Mouse (Mus musculus) mouse embryonic stem cell (cell line): ENCODE measurements at regions not wholly inside any gene's neighbourhood (a gene's known extent, or its start where the extent isn't known, plus 50 kb on each side); places are given as distances from the start of the nearest gene placed in this dataset.

Experiments
- in situ Hi-C, 2 experiments: fragments of 300-500 bp; cut with MboI; formaldehyde crosslinking; loops; 1 replicate in 1 of 2; 3 replicates in 1 of 2; pipeline ENCODE4 v1.14.3; 2019 to 2020; ENCODE audit warnings: low sequenced_read_pairs in 2 of 2, low pct_unique_long_range_greater_than_20kb in 1 of 2, mixed read lengths in 1 of 2; ENCODE audit not compliant: unreplicated experiment in 1 of 2

DNA sequence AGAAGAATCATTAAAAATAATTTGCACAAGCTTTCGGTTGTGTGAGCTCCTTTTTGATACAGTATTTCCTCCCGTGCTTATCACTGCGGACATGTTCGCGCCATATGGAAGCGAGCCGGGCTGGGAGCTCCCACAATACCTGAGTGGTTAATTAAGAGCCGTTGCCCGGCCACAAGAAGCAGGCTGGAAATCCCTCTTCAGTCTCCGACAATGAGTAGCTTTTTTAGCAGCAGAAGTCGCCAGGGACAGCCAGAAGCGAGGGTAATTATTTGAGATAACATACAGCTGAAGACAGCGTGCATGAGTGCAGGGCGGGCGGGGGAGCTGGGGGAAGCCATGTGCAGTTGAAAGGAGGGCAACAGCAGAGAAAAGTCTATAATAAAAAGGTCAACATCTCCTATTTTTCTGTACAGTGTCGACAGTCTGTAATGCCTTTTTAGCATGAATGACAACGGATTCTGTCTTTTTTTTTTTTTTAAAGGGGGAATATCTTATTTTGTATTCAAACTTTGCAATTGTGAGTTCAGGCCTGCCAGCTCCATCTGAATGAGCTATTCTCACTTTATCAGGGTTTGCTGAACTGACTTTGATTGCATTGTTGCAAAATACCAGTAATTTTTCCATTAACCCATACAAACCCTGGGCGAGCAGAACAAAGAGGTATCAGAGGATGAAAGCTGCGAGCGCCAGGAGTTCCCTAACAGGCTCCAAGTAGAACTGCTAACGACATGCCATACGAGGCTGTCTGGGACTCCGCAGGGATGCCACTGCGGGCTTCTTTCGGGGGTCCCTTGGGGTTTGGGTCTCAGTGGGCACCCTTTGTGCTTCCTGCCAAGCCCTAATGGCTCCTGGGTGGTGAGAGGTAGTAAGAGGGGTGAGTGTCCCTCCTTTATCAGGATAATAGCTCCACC lies 189.9 kb upstream of the Irx3 start:
- in situ Hi-C loops, result no loop called here

DNA sequence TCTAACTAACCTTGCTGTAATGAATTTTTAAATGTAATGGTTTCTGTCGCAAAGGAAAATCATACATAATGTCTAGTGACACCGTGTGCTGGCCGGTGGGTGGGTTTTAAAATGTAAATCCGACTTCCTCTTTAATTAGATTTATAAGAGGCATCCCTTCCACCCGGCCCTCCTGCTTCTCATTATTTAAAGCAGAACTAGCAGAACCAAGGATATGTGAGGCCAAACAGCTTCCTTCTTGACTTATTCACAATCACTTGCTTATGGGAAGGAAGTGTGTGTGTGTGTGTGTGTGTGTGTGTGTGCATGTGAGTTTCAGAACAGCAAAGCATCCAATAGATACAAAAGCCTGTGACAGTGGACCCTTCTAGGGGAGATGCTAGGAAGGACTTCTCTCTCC lies 189.1 kb upstream of the Irx3 start:
- in situ Hi-C loops, result no loop called here

DNA sequence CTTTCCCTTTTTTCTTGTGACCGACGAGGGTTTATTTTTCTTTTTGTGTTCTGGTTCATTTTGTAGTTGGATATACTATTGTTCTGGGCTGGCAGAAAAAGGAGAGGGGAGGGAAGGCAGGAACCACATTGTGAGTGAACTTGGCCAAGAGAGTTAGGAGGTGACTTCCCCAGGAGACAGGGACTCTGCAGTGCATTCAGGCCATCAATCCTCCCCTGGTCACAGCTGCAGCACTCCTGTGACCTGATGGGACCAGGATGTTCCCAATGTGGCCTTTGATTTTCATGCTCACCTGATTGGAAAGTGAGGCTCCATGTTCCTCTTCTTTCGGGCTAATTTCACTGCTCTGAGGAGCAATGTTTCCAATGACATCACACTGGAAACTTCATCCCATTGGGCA lies 188.2 kb upstream of the Irx3 start:
- in situ Hi-C loops, result no loop called here

DNA sequence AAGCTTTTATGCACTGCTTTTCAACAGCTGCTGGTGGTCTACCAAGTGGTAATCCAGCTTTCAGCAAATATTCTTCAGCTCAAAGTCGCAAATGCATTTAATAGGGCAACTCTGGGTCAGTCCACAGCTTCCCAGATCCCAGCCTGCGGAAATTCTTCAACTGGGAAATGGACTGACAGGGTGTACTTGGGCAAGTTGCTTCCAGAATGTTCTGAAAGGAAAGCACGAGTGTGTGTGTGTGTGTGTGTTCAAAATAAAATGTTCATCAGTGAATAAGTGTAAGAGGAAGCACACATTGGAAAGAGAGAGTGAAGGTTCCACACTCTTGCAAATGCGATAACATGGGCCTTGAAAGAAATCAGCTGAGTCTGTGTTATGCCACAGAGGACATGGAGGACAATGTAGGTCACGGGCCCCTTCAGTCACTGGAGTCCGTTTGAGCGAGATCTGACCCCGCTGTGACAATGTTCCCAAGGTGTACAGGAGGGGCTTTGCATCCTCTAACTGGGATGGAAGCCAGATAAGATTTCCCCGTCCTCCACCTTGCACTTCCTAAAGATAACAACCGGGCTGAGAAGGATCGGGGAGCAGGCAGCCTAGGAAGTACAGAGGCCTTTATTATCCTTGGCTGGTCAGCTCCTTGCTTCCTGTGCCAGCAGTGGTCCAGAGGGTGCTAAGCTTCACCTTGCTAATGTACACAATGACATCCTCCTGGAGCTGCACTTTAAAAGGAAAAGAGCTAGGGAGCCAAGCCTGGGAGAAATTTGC lies 187.2 kb upstream of the Irx3 start:
- in situ Hi-C loops, result no loop called here

DNA sequence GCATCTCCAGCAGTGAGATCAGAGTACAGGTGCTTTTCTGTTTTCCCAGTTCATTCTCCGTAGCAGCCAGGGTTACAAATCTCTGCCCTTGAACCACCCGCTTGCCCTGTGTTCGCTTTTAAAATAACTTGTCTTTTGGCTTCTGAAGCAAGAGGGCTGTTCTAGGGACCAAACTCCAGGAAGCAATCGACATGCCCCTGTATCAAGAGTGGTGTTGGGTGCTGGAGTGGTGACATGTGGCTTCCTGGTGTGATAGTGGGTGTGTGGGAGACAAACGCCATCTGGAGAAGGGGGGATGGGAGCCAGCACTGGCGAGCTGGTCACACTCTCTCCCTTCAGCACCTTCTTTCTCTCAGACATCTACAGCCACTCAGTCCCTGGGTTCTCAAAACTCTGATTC lies 186.0 kb upstream of the Irx3 start:
- in situ Hi-C loops, result no loop called here

DNA sequence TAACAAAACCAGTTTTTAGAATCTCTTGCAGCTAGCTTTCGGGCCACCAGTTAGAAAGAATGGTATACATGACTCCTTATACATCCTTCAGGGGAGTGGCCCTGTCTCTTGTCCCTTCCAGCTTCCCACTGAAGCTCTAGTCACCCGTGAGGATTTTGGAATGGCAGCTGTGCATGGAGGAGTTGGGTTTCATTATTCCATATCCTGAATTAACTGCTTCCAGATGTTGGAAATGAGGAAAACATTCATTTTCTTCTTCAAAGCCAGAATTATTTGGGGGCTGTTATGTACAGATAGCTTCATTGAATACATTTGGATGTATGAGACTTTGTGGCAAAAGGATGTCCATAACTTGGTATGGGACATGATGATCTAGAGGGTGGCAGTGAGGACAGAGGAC lies 181.3 kb upstream of the Irx3 start:
- in situ Hi-C loops, result no loop called here

DNA sequence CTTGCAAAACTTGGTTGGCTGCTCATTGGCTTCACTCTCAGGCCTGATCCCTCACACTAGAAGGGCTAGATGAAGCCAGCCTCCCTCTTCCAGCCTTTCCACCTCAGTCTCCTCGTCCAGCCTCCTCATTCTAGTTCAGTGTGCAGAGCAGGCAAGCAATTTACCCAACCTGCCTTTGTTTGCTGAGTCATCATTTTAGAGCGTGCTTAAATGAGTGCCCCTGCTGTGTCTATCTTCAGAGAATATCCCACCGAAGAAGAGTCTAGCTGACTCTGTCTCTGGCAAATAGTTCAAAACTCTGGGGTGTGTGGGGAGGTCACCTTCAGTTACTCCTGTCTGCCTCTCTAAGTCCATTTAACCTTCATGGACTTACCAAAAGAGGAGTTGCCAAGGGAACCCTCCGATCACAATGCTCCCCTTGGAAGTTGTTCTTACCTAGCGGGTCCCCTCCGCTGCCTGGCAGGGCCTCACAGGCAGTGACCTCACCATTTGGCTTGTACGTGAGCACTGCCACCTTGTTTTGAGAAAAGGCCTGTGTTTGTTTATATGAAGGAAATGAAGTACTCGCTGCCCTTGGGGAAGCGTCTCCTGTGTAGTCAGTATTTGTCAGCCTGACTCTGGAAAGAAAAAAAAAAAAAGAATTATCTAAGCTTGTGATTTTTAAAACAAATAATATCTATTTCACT lies 175.2 kb upstream of the Irx3 start:
- in situ Hi-C loops, result no loop called here

GRCm38 (mm10) chr8:91975460-91975859 lies 173.6 kb upstream of the Irx3 start:
- in situ Hi-C loops, result no loop called here

DNA sequence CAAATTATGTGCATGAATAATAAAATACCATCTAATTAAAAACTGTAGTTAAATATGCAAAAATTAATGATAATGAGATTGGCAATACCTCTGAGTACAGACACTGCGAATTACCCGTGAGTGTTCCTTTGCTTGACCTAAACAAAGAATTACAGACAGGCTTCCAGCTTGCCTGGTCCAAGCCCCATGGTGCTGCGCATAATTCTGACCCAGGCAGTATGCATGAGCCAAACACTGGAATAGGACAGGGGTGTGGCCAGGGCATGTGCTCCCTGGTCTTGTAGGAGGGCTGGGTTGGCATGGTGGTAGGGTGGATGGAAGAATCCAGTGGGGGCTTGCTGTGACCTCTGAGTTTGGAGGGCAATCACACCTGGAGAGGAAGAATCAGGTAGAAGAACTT lies 172.8 kb upstream of the Irx3 start:
- in situ Hi-C loops, result no loop called here

GRCm38 (mm10) chr8:91973951-91974439 lies 172.1 kb upstream of the Irx3 start:
- in situ Hi-C loops, result no loop called here

- in situ Hi-C loops, result no loop called here
Observed at GRCm38 (mm10) chr8:91967407-91967806, 165.5 kb upstream of the Irx3 start.

DNA sequence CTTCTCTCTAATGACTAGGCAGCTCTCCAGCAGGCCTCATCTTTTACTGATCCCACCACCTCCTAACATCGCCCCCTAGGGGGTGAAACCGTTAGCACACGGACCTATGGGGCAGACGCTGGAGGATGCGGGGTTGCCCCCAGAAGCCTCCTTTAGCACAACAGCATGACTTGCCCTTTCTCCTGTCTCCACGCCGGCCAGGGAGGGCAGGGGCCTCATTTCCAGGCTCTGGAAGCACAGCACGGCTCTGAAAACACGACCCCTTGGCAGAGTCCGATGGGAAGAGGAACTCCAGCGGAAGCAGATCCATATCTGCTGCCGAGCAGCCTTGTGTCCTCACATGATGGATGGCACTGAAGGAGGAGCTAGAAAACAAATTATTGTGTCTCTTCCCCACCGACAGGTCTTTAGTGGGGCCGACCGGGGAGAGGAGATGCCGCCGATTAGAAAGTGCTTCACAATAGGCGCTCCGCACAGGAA lies 165.1 kb upstream of the Irx3 start:
- in situ Hi-C loops, result no loop called here

DNA sequence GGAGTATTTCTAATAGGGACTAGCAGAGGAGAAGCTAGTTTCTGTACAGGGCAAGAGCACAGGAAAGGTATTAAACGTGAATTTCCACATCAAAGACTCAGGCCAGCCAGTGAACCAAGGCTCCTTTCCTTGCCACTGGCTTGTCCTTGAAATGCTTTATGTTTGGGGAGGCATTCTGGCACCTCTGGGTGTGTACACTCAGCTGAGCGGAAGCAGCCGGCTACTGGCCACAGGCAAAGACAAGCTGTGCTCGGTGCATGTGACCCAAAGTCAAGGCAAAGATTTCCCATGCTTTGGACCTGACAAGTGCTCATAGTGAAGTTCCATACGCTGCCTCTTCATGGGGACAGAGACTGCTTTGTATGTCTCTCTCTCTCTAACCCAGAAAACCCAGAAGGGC lies 159.8 kb upstream of the Irx3 start:
- in situ Hi-C loops, result no loop called here

- in situ Hi-C loops, result no loop called here
Observed at GRCm38 (mm10) chr8:91955170-91955569, 153.3 kb upstream of the Irx3 start.

DNA sequence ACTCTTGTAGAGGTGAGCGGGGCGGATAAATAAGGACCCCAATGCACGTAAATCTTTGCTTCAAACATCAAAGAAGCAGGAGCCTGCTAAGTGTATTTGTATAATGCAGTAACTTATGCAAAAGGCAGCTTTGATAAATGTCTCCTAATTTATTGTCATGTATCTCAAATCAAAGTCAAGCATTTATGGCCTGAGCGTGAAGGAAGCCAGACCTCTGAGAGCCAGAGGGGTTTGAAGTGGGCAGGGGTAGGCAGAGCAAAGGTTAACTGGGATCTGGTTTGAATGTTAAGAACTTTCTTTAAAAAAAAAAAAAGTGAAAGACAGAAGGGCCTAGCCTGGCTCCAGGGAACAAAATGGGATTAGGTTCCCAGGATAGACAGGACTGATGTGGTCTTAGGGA lies 151.1 kb upstream of the Irx3 start:
- in situ Hi-C loops, result no loop called here

DNA sequence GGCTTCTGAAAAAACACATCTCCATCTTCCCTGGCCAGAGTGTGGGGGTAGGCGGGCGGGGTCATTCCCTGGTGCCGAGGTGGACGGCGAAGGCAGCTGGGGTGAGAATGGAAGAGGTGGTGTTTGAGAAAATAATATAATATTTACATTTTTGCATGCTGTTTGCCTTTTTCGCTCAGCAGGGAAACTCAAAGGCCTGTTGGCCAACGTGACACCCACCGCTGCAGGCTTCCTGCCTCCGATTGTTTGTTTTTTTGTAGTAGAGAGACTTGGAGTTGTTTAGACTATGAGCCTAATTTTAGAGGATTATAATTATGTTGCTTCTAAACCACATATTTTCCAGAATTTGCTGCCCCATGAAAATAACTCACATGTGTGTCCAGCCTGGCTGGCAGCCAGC lies 147.2 kb upstream of the Irx3 start:
- in situ Hi-C loops, result no loop called here

- in situ Hi-C loops, result no loop called here
Observed at GRCm38 (mm10) chr8:91948173-91948940, 146.5 kb upstream of the Irx3 start.

DNA sequence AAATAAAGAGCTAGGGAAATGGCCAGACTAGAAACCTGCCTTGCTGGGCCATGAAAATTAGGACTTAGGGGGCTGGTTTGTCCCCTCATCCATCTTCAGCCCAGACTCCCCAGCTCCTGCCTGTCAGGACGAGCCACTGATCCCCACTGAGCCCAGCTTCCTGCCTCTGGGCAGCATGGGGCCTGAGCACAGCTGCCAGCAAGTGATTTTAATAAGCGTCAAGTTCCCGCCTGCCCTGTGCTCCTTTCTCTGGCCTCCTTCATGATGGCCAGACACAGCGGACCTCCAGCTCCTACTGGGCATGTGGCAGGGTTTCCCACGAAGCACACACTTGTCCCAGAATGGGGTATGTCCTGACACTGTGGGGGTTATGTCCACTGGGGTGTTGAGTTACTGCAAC lies 139.1 kb upstream of the Irx3 start:
- in situ Hi-C loops, result no loop called here
